Mouse (Mus musculus) megakaryocyte, embryonic 14.5 days (primary cell): ENCODE measurements around the gene Pa2g4.

Experiments
- FLI1 ChIP-seq: IDR thresholded peaks from 2 replicates; pipeline ENCODE4 v1.6.1; 2012; ENCODE audit warnings: low read length, inconsistent platforms, mixed read lengths
- GATA1 ChIP-seq: IDR thresholded peaks from 3 replicates; pipeline ENCODE4 v1.6.1; 2012; ENCODE audit warnings: mixed read lengths, low read length, inconsistent platforms, borderline replicate concordance

- no peak for TF ChIP-seq FLI1
- no peak for TF ChIP-seq GATA1
These were observed 17.9 kb upstream of the Pa2g4 start for GRCm38 (mm10) chr10:128583644-128584043.
